Mouse (Mus musculus) midbrain, embryonic 13.5 days (tissue): ENCODE measurements around the gene Calr3. TPM values are rescaled to one million over a fixed set of nuclear protein-coding genes. Genes with fewer than 3 reads are reported as not detected.

Source experiments
- ATAC-seq: fragments of 200-750 bp; cut with Nextera tagmentation; 2 replicates; pipeline ENCODE4 v1.8.0; 2017; ENCODE audit warnings: mild to moderate bottlenecking, moderate TSS enrichment, moderate library complexity
- H3K27ac ChIP-seq: fragments of 300-500 bp; sonication (generic); 2 replicates; pipeline ENCODE4 v1.5.1; 2015; ENCODE audit warnings: inconsistent platforms, mild to moderate bottlenecking, moderate library complexity
- H3K27me3 ChIP-seq: fragments of 300-500 bp; sonication (generic); 2 replicates; pipeline ENCODE4 v1.6.1; 2015; ENCODE audit warnings: mild to moderate bottlenecking, inconsistent platforms
- H3K36me3 ChIP-seq: fragments of 300-500 bp; sonication (generic); 2 replicates; pipeline ENCODE4 v1.6.1; 2015; ENCODE audit warnings: mild to moderate bottlenecking, inconsistent platforms
- H3K4me1 ChIP-seq: fragments of 300-500 bp; sonication (generic); replicated peaks from 2 replicates; pipeline ENCODE4 v1.6.1; 2015; ENCODE audit warnings: inconsistent platforms
- H3K4me2 ChIP-seq: fragments of 300-500 bp; sonication (generic); replicated peaks from 2 replicates; pipeline ENCODE4 v1.6.1; 2015; ENCODE audit warnings: moderate library complexity, mild to moderate bottlenecking, inconsistent platforms
- H3K4me3 ChIP-seq: fragments of 300-500 bp; sonication (generic); replicated peaks from 2 replicates; pipeline ENCODE4 v1.5.1; 2015; ENCODE audit warnings: mild to moderate bottlenecking, inconsistent platforms
- H3K9ac ChIP-seq: fragments of 300-500 bp; sonication (generic); replicated peaks from 2 replicates; pipeline ENCODE4 v1.6.1; 2015; ENCODE audit warnings: mild to moderate bottlenecking, inconsistent platforms
- H3K9me3 ChIP-seq: fragments of 300-500 bp; sonication (generic); 2 replicates; pipeline ENCODE4 v1.6.1; 2016; ENCODE audit warnings: mild to moderate bottlenecking, inconsistent platforms
- WGBS: fragments of 180-500 bp; shearing (Covaris S2); methylation state at CpG from one replicate; pipeline ENCODE4 v1.1.7; 2015; 5-methylcytosine and 5-hydroxymethylcytosine counted together
- microRNA-seq: library from miRNA; unstranded; fragments of <30 nt; microRNA quantifications from one replicate; pipeline ENCODE4, GENCODE M21; 2016
- polyA plus RNA-seq: library from polyadenylated mRNA; unstranded; fragments of >200 nt; fragmentation: Nextera tagmentation; extraction: Ambion mirVana; gene quantifications from 2 replicates; pipeline ENCODE4 v1.2.1, GENCODE M21; 2015

Calr3 gene
- polyA plus RNA-seq, 1 experiment from 2014 or later = 1.7 TPM

GRCm38 (mm10) chr8:72380656-72381055 lies 63.0 kb downstream of the Calr3 start:
- Histone ChIP-seq H3K4me2 (no peak overlapping the region), H3K27ac (no peak overlapping the region), H3K36me3 (peaks cover 99% of the 10 kb centered on the region), H3K27me3 (no peaks in the 10 kb centered on the region), H3K4me1 (no peaks in the 10 kb centered on the region), H3K9ac (no peak overlapping the region), H3K4me3 (no peak overlapping the region), H3K9me3 (no peaks in the 10 kb centered on the region)
- ATAC-seq = no peak
- 92% methylated on average over 8 of the region's 8 CpGs for WGBS

- no peaks in the 10 kb centered on the region for H3K4me1 ChIP-seq
- peaks cover 97% of the 10 kb centered on the region for H3K36me3 ChIP-seq
- WGBS = 93% methylated on average over 2 of the region's 2 CpGs
- no peak overlapping the region for H3K27ac ChIP-seq
- H3K9me3 ChIP-seq = no peaks in the 10 kb centered on the region
- H3K27me3 ChIP-seq = no peaks in the 10 kb centered on the region
- no peak overlapping the region for H3K4me2 ChIP-seq
- H3K4me3 ChIP-seq = no peak overlapping the region
- no peak overlapping the region for H3K9ac ChIP-seq
- ATAC-seq = no peak
These were observed 66.8 kb downstream of the Calr3 start for GRCm38 (mm10) chr8:72376900-72377299.

GRCm38 (mm10) chr8:72376309-72376708 lies 67.4 kb downstream of the Calr3 start:
- H3K9ac ChIP-seq = no peak overlapping the region
- no peak overlapping the region for H3K4me3 ChIP-seq

GRCm38 (mm10) chr8:72375161-72375560 lies 68.5 kb downstream of the Calr3 start:
- no peak overlapping the region for H3K4me2 ChIP-seq
- ATAC-seq = no peak
- no peaks in the 10 kb centered on the region for H3K27me3 ChIP-seq
- H3K4me1 ChIP-seq = no peaks in the 10 kb centered on the region
- no peak overlapping the region for H3K27ac ChIP-seq
- WGBS = 89% methylated on average over 5 of the region's 5 CpGs
- H3K36me3 ChIP-seq = peaks cover 98% of the 10 kb centered on the region
- no peak overlapping the region for H3K4me3 ChIP-seq
- no peaks in the 10 kb centered on the region for H3K9me3 ChIP-seq
- no peak overlapping the region for H3K9ac ChIP-seq

More at GRCm38 (mm10) chr8:72376309-72376708, 67.4 kb downstream of the Calr3 start:
- Histone ChIP-seq H3K4me2 (no peak overlapping the region), H3K9me3 (no peaks in the 10 kb centered on the region), H3K36me3 (peaks cover 97% of the 10 kb centered on the region), H3K27me3 (no peaks in the 10 kb centered on the region), H3K27ac (no peak overlapping the region), H3K4me1 (no peaks in the 10 kb centered on the region)
- WGBS = 96% methylated on average over 5 of the region's 5 CpGs
- no peak for ATAC-seq

Small RNAs within 50 kb of the gene (microRNA-seq; reads per million reads assigned to microRNA genes)
- 2.5 reads per million, percentile 7 among the genes with 10 or more reads in this experiment for gene Mir7068

Other genes starting within 250 kb of the Calr3 start
- not detected in 2 replicates for gene Cib3, start 231.0 kb downstream of the Calr3 start, polyA plus RNA-seq
- gene Gm11034, start 230.2 kb downstream of the Calr3 start, polyA plus RNA-seq = not detected in 2 replicates
- 116 and 121 TPM in 2 replicates for gene Fam32a, start 224.1 kb downstream of the Calr3 start, polyA plus RNA-seq
- gene Ap1m1, start 203.9 kb downstream of the Calr3 start, polyA plus RNA-seq = 259 and 266 TPM in 2 replicates
- gene Gm10282, start 138.6 kb downstream of the Calr3 start, polyA plus RNA-seq = 19.3 and 19.8 TPM in 2 replicates
- 2.7 and 4.3 TPM in 2 replicates for gene Klf2, start 124.8 kb downstream of the Calr3 start, polyA plus RNA-seq
- 69.2 and 72.1 TPM in 2 replicates for gene Eps15l1, start 22.4 kb downstream of the Calr3 start, polyA plus RNA-seq
- 17.5 and 18.8 TPM in 2 replicates for gene 1700030K09Rik, start within 50 bp of the Calr3 start, polyA plus RNA-seq
- gene Cherp, start 31.4 kb upstream of the Calr3 start, polyA plus RNA-seq = 49.7 and 56.3 TPM in 2 replicates
- 9.0 and 11.9 TPM in 2 replicates for gene Slc35e1, start 48.7 kb upstream of the Calr3 start, polyA plus RNA-seq
- 16.6 and 17.7 TPM in 2 replicates for gene Med26, start 104.4 kb upstream of the Calr3 start, polyA plus RNA-seq
- gene Smim7, start 127.2 kb upstream of the Calr3 start, polyA plus RNA-seq = 129 and 135 TPM in 2 replicates
- 15.5 and 16.0 TPM in 2 replicates for gene Tmem38a, start 128.2 kb upstream of the Calr3 start, polyA plus RNA-seq
- gene Nwd1, start 202.8 kb upstream of the Calr3 start, polyA plus RNA-seq = 0.45 and 0.70 TPM in 2 replicates